Comparison of ENCODE assay signal across 26 mouse cellular contexts in genomic region chr7:30639083-30639482, GRCm38 (mm10). TPM values are rescaled to one million over a fixed set of nuclear protein-coding genes. Genes with fewer than 3 reads are reported as not detected.
DNase-seq lines count a peak whose midpoint lies in the region; ATAC-seq lines count a peak whose summit lies in the region.
"Had no signal": no experiment of that assay in that cellular context is flagged by ENCODE, and none has a peak within 500 bp of the region (broad histone marks: within the 10 kb centered on the region; RNA-seq: fewer than 3 reads in every experiment).

No protein-coding gene starts in this region.

- peaks cover 45% of the 10 kb centered on the region for H3K36me3 ChIP-seq in heart, embryonic 10.5 days
- H3K36me3 ChIP-seq in liver, embryonic 16.5 days (ENCODE audit: control insufficient read depth, insufficient read depth), result peaks cover 15% of the 10 kb centered on the region
- peaks cover 43% of the 10 kb centered on the region for H3K36me3 ChIP-seq in embryonic facial prominence, embryonic 10.5 days (replicated peaks)

- no peak overlapping the region; the same call in 1 of the 2 replicates for H3K4me3 ChIP-seq in heart, embryonic 10.5 days
- no peak overlapping the region for H3K4me3 ChIP-seq in liver, embryonic 16.5 days (ENCODE audit: low read depth, low read length)
- no peak overlapping the region for H3K4me3 ChIP-seq in embryonic facial prominence, embryonic 10.5 days
- H3K4me3 ChIP-seq: forebrain, embryonic 10.5 days; liver, embryonic 15.5 days; midbrain, embryonic 13.5 days; neural tube, embryonic 13.5 days had no signal

- intact Hi-C loops in heart, postnatal 14 days (cut with DNase I), result no loop called here

- H3K4me1 ChIP-seq in heart, embryonic 10.5 days, result peaks cover 36% of the 10 kb centered on the region
- no peaks in the 10 kb centered on the region; the same call in 1 of the 2 replicates for H3K4me1 ChIP-seq in liver, embryonic 16.5 days (ENCODE audit: control insufficient read depth, low read depth, low read length)
- peaks cover 32% of the 10 kb centered on the region for H3K4me1 ChIP-seq in embryonic facial prominence, embryonic 10.5 days

- no peak overlapping the region for H3K4me2 ChIP-seq in liver, embryonic 16.5 days (ENCODE audit: low read depth, low read length)
- H3K4me2 ChIP-seq: hindbrain, embryonic 14.5 days; liver, embryonic 15.5 days; midbrain, embryonic 13.5 days; neural tube, embryonic 13.5 days had no signal

- H3K9ac ChIP-seq in liver, embryonic 16.5 days (ENCODE audit: low read depth, low read length), result peak overlapping the region; percentile 7; the same call in 1 of the 2 replicates
- H3K9ac ChIP-seq: forebrain, postnatal 0 days; hindbrain, embryonic 14.5 days; liver, embryonic 15.5 days; midbrain, embryonic 13.5 days; neural tube, embryonic 13.5 days had no signal

- no peak for DNase-seq in heart, embryonic 10.5 days (ENCODE audit: low spot score)
- DNase-seq in heart, postnatal 14 days, result no peak
- DNase-seq in liver, result no peak
- DNase-seq in embryonic facial prominence, embryonic 10.5 days (ENCODE audit: low spot score), result peak; percentile 46
- no peak for DNase-seq in T-cell, adult 2 months (ENCODE audit: low spot score)
- DNase-seq: cerebellum, adult 2 months; forebrain, postnatal 0 days; kidney, adult 8-10 months; right cerebral cortex, adult 18-20 months; thymus, postnatal 14 days had no signal

- ATAC-seq in liver, embryonic 16.5 days (ENCODE audit: low read depth), result no peak
- no peak for ATAC-seq in monocyte, adult 5-6 weeks (replicated peaks; ENCODE audit: insufficient number of reproducible peaks, low FRiP score, low TSS enrichment, poor library complexity, severe bottlenecking)
- ATAC-seq: forebrain, postnatal 0 days; lung, postnatal 0 days; midbrain, embryonic 13.5 days; Patski had no signal

- H3K27me3 ChIP-seq in heart, embryonic 10.5 days (ENCODE audit: insufficient read depth, poor library complexity, severe bottlenecking), result peaks cover 26% of the 10 kb centered on the region
- H3K27me3 ChIP-seq in liver, embryonic 16.5 days (ENCODE audit: control insufficient read depth, insufficient read depth, low read depth, low read length), result peaks cover 26% of the 10 kb centered on the region
- H3K27me3 ChIP-seq in embryonic facial prominence, embryonic 10.5 days (replicated peaks; ENCODE audit: low read depth, poor library complexity, severe bottlenecking), result peaks cover 32% of the 10 kb centered on the region

- peak overlapping the region; percentile 69 for H3K27ac ChIP-seq in heart, embryonic 10.5 days
- no peak overlapping the region for H3K27ac ChIP-seq in liver, embryonic 16.5 days (ENCODE audit: low read length)
- H3K27ac ChIP-seq in embryonic facial prominence, embryonic 10.5 days (replicated peaks), result no peak overlapping the region; the same call in 1 of the 2 replicates
- H3K27ac ChIP-seq: forebrain, embryonic 10.5 days; hindbrain, embryonic 14.5 days; liver, embryonic 15.5 days; midbrain, embryonic 13.5 days; neural tube, embryonic 13.5 days had no signal

- H3K9me3 ChIP-seq in heart, embryonic 10.5 days, result no peaks in the 10 kb centered on the region
- no peaks in the 10 kb centered on the region for H3K9me3 ChIP-seq in liver, embryonic 16.5 days (replicated peaks; ENCODE audit: control insufficient read depth, low read length)
- H3K9me3 ChIP-seq in embryonic facial prominence, embryonic 10.5 days, result no peaks in the 10 kb centered on the region
- H3K9me3 ChIP-seq: forebrain, embryonic 10.5 days; liver, embryonic 15.5 days; midbrain, embryonic 13.5 days; neural tube, embryonic 13.5 days had no signal

- 14% methylated on average over 4 of the region's 4 CpGs for WGBS in heart, embryonic 10.5 days
- 30% methylated on average over 4 of the region's 4 CpGs for WGBS in liver, embryonic 16.5 days (ENCODE audit: insufficient replicate concordance)
- 26% methylated on average over 4 of the region's 4 CpGs for WGBS in embryonic facial prominence, embryonic 10.5 days

RNA-seq across cellular contexts. Expression of gene Etv2, which starts 3.4 kb away (rescaled TPM):
- polyA plus RNA-seq in heart, embryonic 10.5 days (2016; fragmentation: Nextera tagmentation; extraction: Ambion mirVana), result 5.5 and 5.9 TPM in 2 replicates
- total RNA-seq in heart, postnatal 14 days (2021), result not detected
- polyA plus RNA-seq in liver, embryonic 16.5 days (2015; fragmentation: Nextera tagmentation; extraction: Ambion mirVana), result not detected in 2 replicates
- polyA plus RNA-seq in embryonic facial prominence, embryonic 10.5 days (2016; fragmentation: Nextera tagmentation; extraction: Ambion mirVana), result 0.47 and 0.87 TPM in 2 replicates
- total RNA-seq in monocyte, adult 5-6 weeks (2017), result not detected in 3 replicates
- total RNA-seq: common myeloid progenitor, adult 5-6 weeks; forebrain, postnatal 0 days; gastrocnemius, postnatal 4 days; layer of hippocampus, postnatal 14 days had no signal
- polyA plus RNA-seq: cerebellum, adult 2 months; forebrain, embryonic 10.5 days; forebrain, postnatal 0 days; heart, postnatal 0 days; intestine, embryonic 14.5 days; large intestine, adult 2 months; limb, embryonic 14.5 days; liver, embryonic 15.5 days; lung, postnatal 0 days; midbrain, embryonic 13.5 days; neural tube, embryonic 13.5 days; Patski had no signal

RNA-seq across cellular contexts. Expression of gene Rbm42, which starts 11.0 kb away (rescaled TPM):
- polyA plus RNA-seq in heart, embryonic 10.5 days (2016; fragmentation: Nextera tagmentation; extraction: Ambion mirVana), result 111 and 130 TPM in 2 replicates
- total RNA-seq in heart, postnatal 14 days (2021), result 10 to 100 TPM; 49.1 to 53.1 TPM
- 41.9 and 43.4 TPM in 2 replicates for polyA plus RNA-seq in liver, embryonic 16.5 days (2015; fragmentation: Nextera tagmentation; extraction: Ambion mirVana)
- 134 and 139 TPM in 2 replicates for polyA plus RNA-seq in embryonic facial prominence, embryonic 10.5 days (2016; fragmentation: Nextera tagmentation; extraction: Ambion mirVana)
- total RNA-seq in monocyte, adult 5-6 weeks (2017), result 63.9 to 74.7 TPM (median 64.6 TPM) in 3 replicates

RNA-seq across cellular contexts. Expression of gene Cox6b1, which starts 13.1 kb away (rescaled TPM):
- polyA plus RNA-seq in heart, embryonic 10.5 days (2016; fragmentation: Nextera tagmentation; extraction: Ambion mirVana), result 1,107 and 1,574 TPM in 2 replicates
- total RNA-seq in heart, postnatal 14 days (2021), result 1,000 to 10,000 TPM; 4,389 to 4,822 TPM
- polyA plus RNA-seq in liver, embryonic 16.5 days (2015; fragmentation: Nextera tagmentation; extraction: Ambion mirVana), result 566 and 597 TPM in 2 replicates
- 776 and 799 TPM in 2 replicates for polyA plus RNA-seq in embryonic facial prominence, embryonic 10.5 days (2016; fragmentation: Nextera tagmentation; extraction: Ambion mirVana)
- total RNA-seq in monocyte, adult 5-6 weeks (2017), result 424 to 540 TPM (median 506 TPM) in 3 replicates

RNA-seq across cellular contexts. Expression of gene Haus5, which starts 25.7 kb away (rescaled TPM):
- 51.3 and 59.8 TPM in 2 replicates for polyA plus RNA-seq in heart, embryonic 10.5 days (2016; fragmentation: Nextera tagmentation; extraction: Ambion mirVana)
- 1 to 10 TPM; 4.7 to 4.8 TPM for total RNA-seq in heart, postnatal 14 days (2021)
- polyA plus RNA-seq in liver, embryonic 16.5 days (2015; fragmentation: Nextera tagmentation; extraction: Ambion mirVana), result 28.5 and 31.8 TPM in 2 replicates
- 79.6 and 80.3 TPM in 2 replicates for polyA plus RNA-seq in embryonic facial prominence, embryonic 10.5 days (2016; fragmentation: Nextera tagmentation; extraction: Ambion mirVana)
- 5.6 to 20.3 TPM (median 11.0 TPM) in 3 replicates for total RNA-seq in monocyte, adult 5-6 weeks (2017)

RNA-seq across cellular contexts. Expression of gene Upk1a, which starts 26.4 kb away (rescaled TPM):
- 1.8 and 2.7 TPM in 2 replicates for polyA plus RNA-seq in heart, embryonic 10.5 days (2016; fragmentation: Nextera tagmentation; extraction: Ambion mirVana)
- total RNA-seq in heart, postnatal 14 days (2021), result under 1 TPM; 0.34 to 0.38 TPM
- polyA plus RNA-seq in liver, embryonic 16.5 days (2015; fragmentation: Nextera tagmentation; extraction: Ambion mirVana), result 0.08 and 0.09 TPM in 2 replicates
- polyA plus RNA-seq in embryonic facial prominence, embryonic 10.5 days (2016; fragmentation: Nextera tagmentation; extraction: Ambion mirVana), result 0.54 and 1.0 TPM in 2 replicates
- 1.1 TPM in 1 of 3 replicates, not detected in the others for total RNA-seq in monocyte, adult 5-6 weeks (2017)
- total RNA-seq: common myeloid progenitor, adult 5-6 weeks had no signal
